ENCODE assay signal across 15 mouse cellular contexts in the genomic region with DNA sequence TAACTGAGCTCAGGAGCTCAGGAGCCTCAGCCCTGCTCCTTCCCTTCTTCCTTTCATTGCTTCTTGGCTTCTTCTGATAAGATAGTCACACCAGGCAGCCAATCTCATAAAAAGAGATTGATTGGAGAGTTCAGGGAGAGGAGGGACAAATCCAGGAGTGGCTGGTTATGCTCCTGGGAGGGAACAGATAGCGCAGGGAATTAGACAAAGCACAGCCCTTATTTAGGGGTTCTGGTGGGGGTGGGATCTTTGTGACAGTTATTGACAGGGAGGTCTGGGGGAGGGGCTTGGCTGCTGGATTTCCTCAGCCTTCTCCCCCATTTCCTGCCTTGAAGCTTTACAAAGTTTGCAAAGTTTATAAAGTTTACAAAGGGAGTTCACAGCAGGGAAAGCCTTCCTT.
DNase-seq lines count a peak whose midpoint lies in the region; ATAC-seq lines count a peak whose summit lies in the region.
"Had no signal": no experiment of that assay in that cellular context is flagged by ENCODE, and none has a peak within 500 bp of the region (broad histone marks: within the 10 kb centered on the region; RNA-seq: fewer than 3 reads in every experiment).

No protein-coding gene starts in this region.

- H3K9me3 ChIP-seq in forebrain, embryonic 13.5 days (replicated peaks): no peaks in the 10 kb centered on the region
- H3K9me3 ChIP-seq in forebrain, embryonic 10.5 days: no peaks in the 10 kb centered on the region
- H3K9me3 ChIP-seq in kidney, embryonic 14.5 days (ENCODE audit: control insufficient read depth, low read length): no peaks in the 10 kb centered on the region
- H3K9me3 ChIP-seq in forebrain, embryonic 15.5 days: no peaks in the 10 kb centered on the region
- H3K9me3 ChIP-seq in limb, embryonic 10.5 days (replicated peaks): no peaks in the 10 kb centered on the region
- H3K9me3 ChIP-seq: liver, embryonic 13.5 days; neural tube, embryonic 15.5 days had no signal

- 26% methylated on average over 1 of the region's 1 CpGs for WGBS in forebrain, embryonic 13.5 days
- 12% methylated on average over 1 of the region's 1 CpGs for WGBS in forebrain, embryonic 10.5 days
- 4% methylated on average over 1 of the region's 1 CpGs for WGBS in kidney, embryonic 14.5 days
- 29% methylated on average over 1 of the region's 1 CpGs for WGBS in forebrain, embryonic 15.5 days
- WGBS in limb, embryonic 10.5 days: 15% methylated on average over 1 of the region's 1 CpGs

- H3K9ac ChIP-seq in forebrain, embryonic 13.5 days: peak overlapping the region; percentile 26; the same call in 1 of the 2 replicates
- H3K9ac ChIP-seq in kidney, embryonic 14.5 days (ENCODE audit: low read depth, low read length): no peak overlapping the region
- no peak overlapping the region for H3K9ac ChIP-seq in forebrain, embryonic 15.5 days (replicated peaks)
- H3K9ac ChIP-seq: liver, embryonic 13.5 days; neural tube, embryonic 15.5 days had no signal

- H3K36me3 ChIP-seq in forebrain, embryonic 13.5 days (ENCODE audit: poor library complexity, severe bottlenecking): no peaks in the 10 kb centered on the region
- no peaks in the 10 kb centered on the region for H3K36me3 ChIP-seq in forebrain, embryonic 10.5 days (replicated peaks)
- no peaks in the 10 kb centered on the region for H3K36me3 ChIP-seq in kidney, embryonic 14.5 days (ENCODE audit: control insufficient read depth, insufficient read depth, low read length)
- H3K36me3 ChIP-seq in forebrain, embryonic 15.5 days: no peaks in the 10 kb centered on the region
- no peaks in the 10 kb centered on the region for H3K36me3 ChIP-seq in limb, embryonic 10.5 days
- H3K36me3 ChIP-seq: liver, embryonic 13.5 days; neural tube, embryonic 15.5 days had no signal

- DNase-seq in forebrain, embryonic 10.5 days (ENCODE audit: extremely low spot score, low spot score): no peak
- no peak for DNase-seq in kidney, postnatal 10 days
- DNase-seq in brain, adult 2 months (ENCODE audit: low read depth, low spot score): peak; percentile 47
- no peak for DNase-seq in frontal cortex, postnatal 14 days (ENCODE audit: low spot score in 2 of 2)
- no peak for DNase-seq in limb, embryonic 10.5 days (ENCODE audit: low spot score)
- DNase-seq: cerebellum, adult 11-12 months; liver, embryonic 13.5 days; lung, postnatal 14 days; thymus, postnatal 14 days had no signal

- no peak overlapping the region; the same call in 1 of the 2 replicates for H3K27ac ChIP-seq in forebrain, embryonic 13.5 days
- H3K27ac ChIP-seq in forebrain, embryonic 10.5 days: no peak overlapping the region
- H3K27ac ChIP-seq in kidney, embryonic 14.5 days (ENCODE audit: low read depth, low read length): no peak overlapping the region
- no peak overlapping the region; the same call in 1 of the 2 replicates for H3K27ac ChIP-seq in forebrain, embryonic 15.5 days (replicated peaks)
- H3K27ac ChIP-seq in limb, embryonic 10.5 days: no peak overlapping the region
- H3K27ac ChIP-seq: liver, embryonic 13.5 days; neural tube, embryonic 15.5 days had no signal

- H3K27me3 ChIP-seq in forebrain, embryonic 13.5 days: peaks cover 4% of the 10 kb centered on the region; the same call in 1 of the 2 replicates
- H3K27me3 ChIP-seq in forebrain, embryonic 10.5 days (ENCODE audit: poor library complexity, severe bottlenecking): no peaks in the 10 kb centered on the region
- no peaks in the 10 kb centered on the region for H3K27me3 ChIP-seq in kidney, embryonic 14.5 days (ENCODE audit: control insufficient read depth, insufficient read depth, low read length)
- peaks cover 4% of the 10 kb centered on the region; the same call in 1 of the 2 replicates for H3K27me3 ChIP-seq in forebrain, embryonic 15.5 days
- H3K27me3 ChIP-seq in limb, embryonic 10.5 days (ENCODE audit: low read depth, poor library complexity, severe bottlenecking): no peaks in the 10 kb centered on the region
- H3K27me3 ChIP-seq: liver, embryonic 13.5 days had no signal

- peak; percentile 41; the same call in 1 of the 2 replicates for ATAC-seq in forebrain, embryonic 13.5 days
- ATAC-seq in kidney, embryonic 14.5 days (ENCODE audit: low FRiP score, low TSS enrichment): peak; percentile 52; the same call in 1 of the 2 replicates
- 0 out of 2 replicates have a peak, but pooled peaks have one; percentile 12 for ATAC-seq in forebrain, embryonic 15.5 days (replicated peaks)
- ATAC-seq: inflammation-experienced regulatory T-cells, adult 6 months had no signal

- H3K4me3 ChIP-seq in forebrain, embryonic 13.5 days: no peak overlapping the region
- H3K4me3 ChIP-seq in forebrain, embryonic 10.5 days: no peak overlapping the region
- H3K4me3 ChIP-seq in kidney, embryonic 14.5 days (ENCODE audit: low read length): no peak overlapping the region
- no peak overlapping the region for H3K4me3 ChIP-seq in forebrain, embryonic 15.5 days
- no peak overlapping the region for H3K4me3 ChIP-seq in limb, embryonic 10.5 days
- H3K4me3 ChIP-seq: liver, embryonic 13.5 days; neural tube, embryonic 15.5 days had no signal

- no peak overlapping the region for H3K4me2 ChIP-seq in forebrain, embryonic 13.5 days
- H3K4me2 ChIP-seq in kidney, embryonic 14.5 days (replicated peaks; ENCODE audit: low read depth, low read length): no peak overlapping the region
- 0 out of 2 replicates have a peak overlapping the region, but pooled peaks have one; percentile 5 for H3K4me2 ChIP-seq in forebrain, embryonic 15.5 days (replicated peaks)
- H3K4me2 ChIP-seq: liver, embryonic 13.5 days; midbrain, embryonic 11.5 days; neural tube, embryonic 15.5 days had no signal

- peaks cover 13% of the 10 kb centered on the region for H3K4me1 ChIP-seq in forebrain, embryonic 13.5 days
- peaks cover 19% of the 10 kb centered on the region for H3K4me1 ChIP-seq in forebrain, embryonic 10.5 days
- H3K4me1 ChIP-seq in kidney, embryonic 14.5 days (ENCODE audit: control insufficient read depth, insufficient read depth, low read length): no peaks in the 10 kb centered on the region
- H3K4me1 ChIP-seq in forebrain, embryonic 15.5 days: peaks cover 15% of the 10 kb centered on the region
- peaks cover 5% of the 10 kb centered on the region; the same call in 1 of the 2 replicates for H3K4me1 ChIP-seq in limb, embryonic 10.5 days
